Mouse (Mus musculus) forebrain, embryonic 10.5 days (tissue): ENCODE data around the gene Bag3. TPM values are rescaled to one million over a fixed set of nuclear protein-coding genes. Genes with fewer than 3 reads are reported as not detected.
A peak's percentile ranks its signal among the peaks of the same experiment; 100 is the strongest.

Source experiments
- DNase-seq: peaks from one replicate; pipeline ENCODE4 v3.0.0-alpha.2; 2017; ENCODE audit warnings: low spot score; ENCODE audit errors: extremely low spot score
- H3K27ac ChIP-seq: fragments of 300-500 bp; sonication (generic); 2 replicates; pipeline ENCODE4 v1.5.1; 2016; ENCODE audit warnings: mild to moderate bottlenecking
- H3K27me3 ChIP-seq: fragments of 300-500 bp; sonication (generic); 2 replicates; pipeline ENCODE4 v1.6.1; 2016; ENCODE audit warnings: mild to moderate bottlenecking; ENCODE audit not compliant: poor library complexity, severe bottlenecking
- H3K36me3 ChIP-seq: fragments of 300-500 bp; sonication (generic); replicated peaks from 2 replicates; pipeline ENCODE4 v1.6.1; 2016; ENCODE audit warnings: mild to moderate bottlenecking, moderate library complexity
- H3K4me1 ChIP-seq: fragments of 300-500 bp; sonication (generic); 2 replicates; pipeline ENCODE4 v1.6.1; 2016
- H3K4me3 ChIP-seq: fragments of 300-500 bp; sonication (generic); 2 replicates; pipeline ENCODE4 v1.5.1; 2016; ENCODE audit warnings: mild to moderate bottlenecking, moderate library complexity
- H3K9me3 ChIP-seq: fragments of 300-500 bp; sonication (generic); 2 replicates; pipeline ENCODE4 v1.6.1; 2016; ENCODE audit warnings: mild to moderate bottlenecking, moderate library complexity
- WGBS: fragments of 180-500 bp; shearing (Covaris S2); methylation state at CpG from one replicate; pipeline ENCODE4 v1.1.7; 2016; 5-methylcytosine and 5-hydroxymethylcytosine counted together
- polyA plus RNA-seq: library from polyadenylated mRNA; unstranded; fragments of >200 nt; fragmentation: Nextera tagmentation; extraction: Ambion mirVana; gene quantifications from 2 replicates; pipeline ENCODE4 v1.2.1, GENCODE M21; 2016

Gene Bag3
- polyA plus RNA-seq, 1 experiment from 2014 or later = 6.2 TPM

DNA sequence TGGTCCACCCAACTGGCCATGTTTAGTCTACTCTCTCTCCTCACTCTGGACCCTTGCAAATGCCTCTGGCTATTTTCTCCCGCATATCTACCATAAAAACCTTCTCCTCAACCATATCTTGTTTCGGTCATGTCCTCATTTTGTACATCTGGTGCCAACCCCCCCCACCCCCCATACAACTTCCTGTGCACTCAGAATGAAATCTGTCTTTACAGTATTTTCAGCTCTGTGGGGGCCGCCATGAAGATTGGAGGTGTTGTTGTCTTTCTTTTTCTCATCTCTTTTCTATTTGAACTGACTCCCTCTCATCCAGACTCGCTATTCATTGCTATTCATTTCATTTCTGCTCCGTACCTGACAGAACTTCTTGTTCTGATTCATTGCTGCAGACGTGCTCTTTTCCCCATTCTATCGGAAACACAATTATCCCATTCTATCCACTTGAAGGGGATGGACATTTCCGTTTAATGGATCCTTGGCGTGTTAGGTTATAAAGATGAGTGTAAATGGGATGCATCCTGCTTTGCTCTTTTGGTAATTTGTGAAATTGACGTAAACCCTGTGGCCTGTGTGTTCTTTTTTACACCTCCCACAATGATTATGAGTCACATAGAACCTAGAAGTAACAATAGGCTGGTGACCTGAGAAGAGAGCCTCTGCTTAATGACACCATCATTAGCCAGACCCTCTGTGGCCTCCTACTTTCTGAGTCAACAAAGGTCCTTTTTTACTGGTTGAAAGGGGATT, 55.0 kb downstream of the Bag3 start:
- no peak overlapping the region for H3K27ac ChIP-seq
- peaks cover 5% of the 10 kb centered on the region; the same call in 1 of the 2 replicates for H3K27me3 ChIP-seq
- DNase-seq = no peak
- H3K4me3 ChIP-seq = no peak overlapping the region
- 69% methylated on average over 10 of the region's 10 CpGs for WGBS
- no peaks in the 10 kb centered on the region for H3K9me3 ChIP-seq
- peaks cover 33% of the 10 kb centered on the region for H3K4me1 ChIP-seq
- no peaks in the 10 kb centered on the region for H3K36me3 ChIP-seq

DNA sequence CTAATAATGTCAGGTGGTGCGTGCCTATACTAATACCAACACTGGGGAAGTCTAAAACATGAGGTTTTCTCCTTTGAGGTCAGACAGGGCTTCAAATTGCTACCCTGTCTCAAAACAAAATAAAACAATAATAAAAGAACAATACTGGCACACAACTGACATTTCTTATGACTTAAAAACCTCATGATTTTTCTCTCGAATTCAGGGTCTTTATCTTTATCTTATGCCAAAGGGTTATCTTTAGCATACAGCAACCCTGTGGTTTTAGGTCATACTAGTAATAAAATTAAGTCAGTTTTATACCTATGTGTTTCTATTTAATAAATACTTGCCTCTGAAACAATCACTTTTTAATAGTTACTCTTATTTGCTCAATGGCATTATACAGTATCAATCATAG, 56.0 kb downstream of the Bag3 start:
- Histone ChIP-seq H3K9me3 (no peaks in the 10 kb centered on the region), H3K36me3 (no peaks in the 10 kb centered on the region), H3K27ac (no peak overlapping the region), H3K4me1 (peaks cover 23% of the 10 kb centered on the region), H3K4me3 (no peak overlapping the region), H3K27me3 (peaks cover 5% of the 10 kb centered on the region; the same call in 1 of the 2 replicates)
- no peak for DNase-seq
- WGBS = 87% methylated on average over 2 of the region's 2 CpGs

DNA sequence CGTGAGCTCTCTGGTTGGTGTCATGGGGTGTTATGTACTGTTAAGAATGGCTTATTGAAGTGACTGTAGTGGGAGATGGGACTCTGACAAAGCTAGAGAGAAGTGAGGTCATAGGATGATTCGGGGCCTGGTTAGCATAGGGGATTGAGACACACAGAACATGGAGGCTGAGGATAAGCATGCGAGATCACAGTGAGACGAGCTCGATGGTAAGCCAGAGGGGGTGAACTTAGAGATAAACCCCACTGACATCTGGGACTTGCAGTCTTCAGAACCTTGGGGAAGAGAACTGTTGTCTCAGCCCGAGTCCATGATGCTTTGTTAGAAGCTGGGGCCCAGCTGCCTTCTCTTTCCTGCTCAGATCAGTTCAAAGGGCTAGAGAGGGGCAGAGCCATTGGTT, 56.9 kb downstream of the Bag3 start:
- H3K4me1 ChIP-seq = peaks cover 20% of the 10 kb centered on the region
- H3K27ac ChIP-seq = no peak overlapping the region
- no peak for DNase-seq
- H3K9me3 ChIP-seq = no peaks in the 10 kb centered on the region
- no peaks in the 10 kb centered on the region for H3K36me3 ChIP-seq
- H3K27me3 ChIP-seq = peaks cover 5% of the 10 kb centered on the region; the same call in 1 of the 2 replicates
- no peak overlapping the region for H3K4me3 ChIP-seq
- WGBS = 94% methylated on average over 6 of the region's 6 CpGs

DNA sequence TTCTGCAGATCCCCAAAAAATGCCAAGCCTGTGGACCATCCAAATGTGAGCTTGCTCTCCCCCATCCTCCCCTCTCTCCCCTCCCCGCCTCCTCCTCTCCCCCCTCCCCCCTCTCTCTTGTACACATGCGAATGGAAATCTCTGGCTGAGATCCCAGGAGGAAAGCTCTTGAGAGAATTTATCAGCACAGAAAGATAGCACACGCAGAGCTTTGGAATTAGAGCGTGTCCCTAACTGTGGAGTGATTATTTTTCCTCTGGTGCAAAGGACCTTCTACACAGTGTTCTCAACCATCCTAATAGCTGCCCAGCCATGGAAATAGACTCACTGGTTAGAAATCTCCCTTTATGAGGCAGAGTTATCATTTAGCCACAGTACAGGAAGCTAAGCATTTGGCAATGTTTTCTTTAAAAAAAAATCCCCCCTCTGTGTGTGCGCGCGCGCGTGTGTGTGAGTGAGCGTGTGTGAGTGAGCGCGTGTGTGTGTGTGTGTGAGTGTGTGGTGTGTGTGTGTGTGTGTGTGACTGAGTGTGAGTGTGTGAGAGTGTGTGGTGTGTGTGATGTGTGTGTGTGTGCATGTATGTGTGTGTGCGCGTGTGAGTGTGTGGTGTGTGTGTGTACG, 58.6 kb downstream of the Bag3 start:
- WGBS = 87% methylated on average over 15 of the region's 15 CpGs

DNA sequence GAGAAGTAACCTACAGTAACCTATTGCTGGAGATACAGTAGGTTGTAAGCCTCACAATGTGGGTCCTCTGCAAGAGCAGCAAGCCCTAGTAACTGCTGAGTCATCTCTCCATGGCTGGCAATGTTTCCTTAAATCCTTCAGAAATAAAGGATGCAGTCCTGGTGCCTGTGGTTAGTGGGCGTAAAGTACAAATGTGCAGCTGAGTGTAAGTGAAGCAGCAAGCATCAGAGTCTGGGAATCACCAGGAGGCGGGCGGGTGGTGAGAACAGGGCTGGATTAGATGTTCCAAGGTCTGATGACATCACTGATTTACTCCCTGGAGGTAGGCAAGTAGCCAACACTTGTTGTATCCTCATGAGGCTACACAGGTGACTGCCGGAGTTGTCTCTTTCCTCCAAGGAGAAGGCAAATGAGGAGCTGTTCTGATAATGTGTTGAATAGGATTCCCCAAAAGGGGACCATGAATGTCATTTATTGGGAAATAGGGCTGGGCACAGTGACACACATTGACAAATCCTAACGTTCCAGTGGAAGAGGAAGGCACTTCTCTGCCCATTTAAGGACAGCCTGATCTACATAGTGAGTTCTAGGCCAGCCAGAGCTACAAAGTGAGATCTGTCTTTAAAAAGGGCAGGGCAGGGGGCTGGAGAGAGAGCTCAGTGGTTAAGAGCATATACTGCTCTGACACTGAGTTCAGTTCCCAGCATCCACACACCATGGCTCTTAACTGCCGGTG, 60.0 kb downstream of the Bag3 start:
- Histone ChIP-seq H3K4me3 (no peak overlapping the region), H3K9me3 (no peaks in the 10 kb centered on the region), H3K36me3 (no peaks in the 10 kb centered on the region), H3K27ac (no peak overlapping the region), H3K27me3 (peaks cover 5% of the 10 kb centered on the region; the same call in 1 of the 2 replicates), H3K4me1 (peaks cover 15% of the 10 kb centered on the region)
- 84% methylated on average over 6 of the region's 6 CpGs for WGBS
- DNase-seq = no peak

More for the DNA sequence above, 58.6 kb downstream of the Bag3 start:
- H3K4me1 ChIP-seq = peaks cover 20% of the 10 kb centered on the region
- no peaks in the 10 kb centered on the region for H3K36me3 ChIP-seq
- no peaks in the 10 kb centered on the region for H3K9me3 ChIP-seq
- H3K4me3 ChIP-seq = no peak overlapping the region
- no peak overlapping the region for H3K27ac ChIP-seq
- H3K27me3 ChIP-seq = peaks cover 5% of the 10 kb centered on the region; the same call in 1 of the 2 replicates
- no peak for DNase-seq

DNA sequence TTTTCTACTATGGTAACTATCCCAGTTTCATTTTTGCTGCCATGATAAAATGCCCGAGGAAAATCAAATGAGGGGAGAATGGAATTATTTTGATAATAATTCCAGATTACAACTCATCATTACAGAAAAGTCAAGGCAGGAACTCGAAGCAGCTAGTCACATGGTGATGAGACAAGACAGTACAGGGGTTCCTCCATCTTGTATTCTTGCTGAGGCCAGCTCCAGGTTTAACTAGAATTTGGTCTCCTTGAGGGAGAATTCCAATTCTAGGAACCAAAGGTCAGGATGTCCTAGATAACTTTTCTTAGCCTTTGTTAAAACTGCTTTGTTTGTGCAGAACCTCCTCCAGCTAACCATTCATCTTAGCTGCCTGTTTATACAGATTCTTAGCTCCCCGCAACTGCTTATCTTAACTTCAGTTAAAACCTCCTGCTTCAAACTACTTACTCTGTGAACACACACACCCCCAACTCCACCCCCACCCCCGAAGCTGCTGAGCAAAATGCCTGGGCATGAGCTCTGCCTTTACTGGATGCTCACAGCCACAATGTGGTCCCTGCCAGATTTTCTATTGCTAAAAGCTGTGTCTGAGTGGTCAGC, 64.0 kb downstream of the Bag3 start:
- no peaks in the 10 kb centered on the region for H3K36me3 ChIP-seq

DNA sequence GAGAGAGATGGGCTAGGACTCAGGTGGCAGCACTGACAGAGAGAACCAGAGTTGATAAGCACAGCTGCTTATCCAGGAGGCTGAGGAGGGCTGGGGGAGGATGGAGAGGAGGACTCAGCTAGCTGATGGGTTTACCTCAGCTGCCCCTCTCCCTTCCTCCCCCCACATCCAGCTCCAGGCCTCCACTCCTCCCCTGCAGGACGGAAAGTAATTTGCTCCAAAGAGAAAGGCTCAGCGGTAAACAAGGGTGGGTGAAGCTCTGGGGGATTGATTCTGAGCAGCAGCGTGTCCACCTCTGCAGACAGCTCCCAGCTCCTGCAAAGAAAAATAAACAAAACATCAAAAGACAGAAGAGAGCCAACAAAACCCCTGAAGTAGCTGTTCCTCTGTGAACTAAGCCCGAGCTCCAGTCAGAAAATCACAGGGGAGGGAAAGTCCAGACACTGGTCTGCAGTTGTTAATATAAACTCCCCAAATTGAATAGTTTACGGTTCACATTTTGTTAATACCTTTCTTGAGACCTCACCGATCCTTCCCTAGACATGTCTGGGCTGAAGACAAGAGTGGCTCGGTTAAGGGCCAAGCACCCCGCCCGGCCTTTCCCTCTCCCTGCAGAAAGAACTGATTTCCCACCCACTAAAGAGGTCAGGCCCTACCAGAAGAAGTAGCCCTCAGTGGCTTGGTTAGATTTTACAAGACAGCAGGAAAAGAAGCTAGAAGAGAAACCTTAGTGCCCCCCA, 68.1 kb downstream of the Bag3 start:
- peak overlapping the region; percentile 45; the same call in 1 of the 2 replicates for H3K4me3 ChIP-seq
- no peaks in the 10 kb centered on the region for H3K36me3 ChIP-seq
- no peaks in the 10 kb centered on the region for H3K9me3 ChIP-seq
- DNase-seq = peak; percentile 26
- 3% methylated on average over 9 of the region's 9 CpGs for WGBS
- peaks cover 31% of the 10 kb centered on the region for H3K4me1 ChIP-seq
- H3K27ac ChIP-seq = peak overlapping the region; percentile 79
- no peaks in the 10 kb centered on the region for H3K27me3 ChIP-seq

More for the DNA sequence above, 64.0 kb downstream of the Bag3 start:
- no peak overlapping the region for H3K27ac ChIP-seq
- no peak overlapping the region for H3K4me3 ChIP-seq
- no peaks in the 10 kb centered on the region for H3K9me3 ChIP-seq
- WGBS = 84% methylated on average over 4 of the region's 4 CpGs
- peaks cover 19% of the 10 kb centered on the region for H3K4me1 ChIP-seq
- no peaks in the 10 kb centered on the region for H3K27me3 ChIP-seq
- DNase-seq = no peak

DNA sequence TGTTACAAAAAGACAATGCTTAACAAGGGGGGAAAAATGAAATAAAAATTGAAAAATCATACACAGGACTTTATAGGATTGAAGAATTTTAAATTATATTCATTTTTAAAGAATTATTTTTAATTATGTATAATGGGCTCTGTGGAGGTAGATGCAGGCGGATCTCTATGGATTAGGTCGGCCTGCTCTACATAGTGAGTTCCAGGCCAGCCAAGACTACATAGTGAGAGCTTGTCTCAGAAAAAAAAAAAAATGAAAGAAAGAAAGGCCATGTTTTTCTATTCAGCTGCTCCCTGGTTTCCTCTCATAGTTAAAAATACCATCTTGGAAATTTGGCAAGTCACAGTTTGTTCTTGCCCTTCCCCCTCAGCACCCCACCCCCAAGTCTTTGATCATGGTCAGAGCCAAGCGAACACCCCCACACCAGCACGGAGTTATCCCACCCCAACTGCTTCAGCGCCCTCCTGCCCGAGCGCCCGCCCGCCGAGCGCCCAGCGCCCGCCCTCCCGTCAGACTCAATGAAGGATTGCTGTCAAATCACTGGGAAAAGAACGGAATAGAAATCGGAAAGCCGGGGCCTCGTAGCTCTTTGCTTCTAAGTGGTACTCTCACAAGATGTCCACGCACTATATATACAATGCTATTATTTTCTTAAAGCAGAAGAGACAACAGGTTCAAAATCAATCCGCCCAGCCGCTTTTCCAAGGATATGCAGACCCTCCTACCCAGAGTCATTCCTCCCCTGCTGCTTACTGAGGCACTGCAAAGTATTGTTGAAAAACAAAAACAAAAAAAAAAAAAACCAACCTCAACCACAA, 68.9 kb downstream of the Bag3 start:
- WGBS = 6% methylated on average over 21 of the region's 21 CpGs
- peak overlapping the region; percentile 79 for H3K27ac ChIP-seq

DNA sequence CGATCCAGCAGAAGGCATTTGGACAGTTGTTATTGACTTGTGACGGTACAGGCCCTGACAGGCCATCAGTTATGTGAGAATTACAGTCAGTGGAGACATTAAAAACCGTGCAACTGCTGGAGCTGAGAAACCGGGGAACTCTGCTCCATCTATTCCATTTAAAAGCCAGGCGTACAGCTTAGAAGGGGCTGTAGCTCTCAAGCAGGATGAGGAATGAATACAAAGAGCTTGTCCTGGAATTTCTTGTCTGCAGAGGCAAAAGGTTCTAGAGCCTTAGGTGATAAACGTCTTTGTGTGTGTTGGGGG, 69.5 kb downstream of the Bag3 start:
- no peaks in the 10 kb centered on the region for H3K36me3 ChIP-seq
- DNase-seq = no peak
- no peaks in the 10 kb centered on the region for H3K27me3 ChIP-seq
- H3K9me3 ChIP-seq = 0 out of 2 replicates have a peak, but pooled peaks cover 6% of the 10 kb centered on the region
- H3K27ac ChIP-seq = peak overlapping the region; percentile 79
- H3K4me1 ChIP-seq = peaks cover 31% of the 10 kb centered on the region
- 4% methylated on average over 6 of the region's 6 CpGs for WGBS
- H3K4me3 ChIP-seq = peak overlapping the region; percentile 45

More for the DNA sequence above, 68.9 kb downstream of the Bag3 start:
- DNase-seq = peak; percentile 42
- Histone ChIP-seq H3K36me3 (no peaks in the 10 kb centered on the region), H3K9me3 (0 out of 2 replicates have a peak, but pooled peaks cover 6% of the 10 kb centered on the region), H3K4me1 (peaks cover 31% of the 10 kb centered on the region), H3K27me3 (no peaks in the 10 kb centered on the region), H3K4me3 (peak overlapping the region; percentile 45)

DNA sequence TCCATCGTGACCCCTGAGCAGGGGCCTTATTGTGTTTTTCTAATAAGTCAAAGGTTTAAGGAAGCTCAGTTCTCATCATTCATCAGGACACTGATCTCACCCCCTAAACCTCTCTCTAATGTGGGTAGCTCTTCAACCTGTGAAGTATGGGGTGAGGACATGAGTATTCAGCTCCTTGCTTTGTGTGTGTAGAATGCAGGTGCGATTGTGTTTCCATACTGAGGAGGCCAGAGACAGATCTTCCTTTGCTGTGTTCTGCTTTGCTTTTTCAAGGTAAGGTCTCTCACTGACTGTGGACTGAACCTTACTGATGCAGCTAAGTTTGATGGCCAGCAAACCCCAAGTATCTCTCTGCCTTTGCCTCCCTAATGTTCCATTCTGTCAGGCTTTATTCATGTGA, 72.9 kb downstream of the Bag3 start:
- 0 out of 2 replicates have a peak, but pooled peaks cover 6% of the 10 kb centered on the region for H3K9me3 ChIP-seq
- 93% methylated on average over 2 of the region's 2 CpGs for WGBS
- DNase-seq = no peak

More for the DNA sequence above, 72.9 kb downstream of the Bag3 start:
- H3K27me3 ChIP-seq = no peaks in the 10 kb centered on the region
- no peaks in the 10 kb centered on the region for H3K36me3 ChIP-seq
- peaks cover 23% of the 10 kb centered on the region for H3K4me1 ChIP-seq
- H3K4me3 ChIP-seq = no peak overlapping the region
- H3K27ac ChIP-seq = no peak overlapping the region
